Mouse (Mus musculus) left cerebral cortex, postnatal 25 days (tissue): ENCODE measurements around the gene Antxr1. TPM values are rescaled to one million over a fixed set of nuclear protein-coding genes. Genes with fewer than 3 reads are reported as not detected.

Experiments used
- DNase-seq, 2 experiments: peaks; one replicate each; pipeline ENCODE4 v3.0.0; 2022; ENCODE audit warnings: low spot score in 2 of 2, mixed read lengths in 1 of 2
- intact Hi-C: fragments of 180-260 bp; cut with DNase I; formaldehyde crosslinking; loops from one replicate; pipeline ENCODE4 v1.15.1; 2025
- total RNA-seq, 2 experiments: library from RNA; stranded (reverse); gene quantifications; 2 replicates each; pipeline ENCODE4 v1.2.3; 2021

Antxr1 gene
- total RNA-seq = 10 to 100 TPM; 13.5 to 14.7 TPM

- intact Hi-C loops = loop anchor here (1.0 to 5.0 kb wide), 2 partner anchors 52 to 234 kb away; partner anchors contain the start of gene Gkn3
- peak; percentile 58 to 60 for DNase-seq
Measured at GRCm38 (mm10) chr6:87335091-87335934, at the start of gene Antxr1. TSS of gene Antxr1 (minus strand) at chr6:87335821.

DNA sequence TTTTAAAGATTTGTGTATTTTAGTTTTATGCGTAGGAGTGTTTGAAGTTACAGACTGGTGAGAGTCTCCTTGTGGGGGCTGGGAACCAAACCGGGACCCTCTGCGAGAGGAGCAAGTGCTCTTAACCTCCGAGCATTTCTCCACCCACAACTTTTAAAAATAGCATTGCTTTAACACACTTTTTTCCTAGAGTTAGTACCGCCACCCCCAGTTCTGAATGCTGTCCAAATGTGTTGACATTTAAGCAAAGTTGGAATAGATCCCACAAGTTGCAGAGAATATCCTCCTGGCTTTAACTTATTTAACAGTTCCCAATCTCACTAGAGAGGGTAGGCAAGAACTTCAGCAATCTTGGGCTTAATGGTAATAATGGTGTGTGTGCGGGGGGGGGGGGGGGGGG lies 49.1 kb upstream of the Antxr1 start:
- intact Hi-C loops = loop anchor here (5.0 kb wide), 1 partner anchor 47 kb away; the partner anchor contains the start of gene Antxr1
- peak; percentile 35 to 68 for DNase-seq

- peak; percentile 32 for DNase-seq
- intact Hi-C loops = no loop called here
Measured at GRCm38 (mm10) chr6:87383926-87384691, 48.5 kb upstream of the Antxr1 start.

- DNase-seq = no peak
- intact Hi-C loops = no loop called here
Measured at GRCm38 (mm10) chr6:87373057-87373456, 37.4 kb upstream of the Antxr1 start, which contains the start of gene Gkn2. TSS of gene Gkn2 (plus strand) at chr6:87373357.

DNA sequence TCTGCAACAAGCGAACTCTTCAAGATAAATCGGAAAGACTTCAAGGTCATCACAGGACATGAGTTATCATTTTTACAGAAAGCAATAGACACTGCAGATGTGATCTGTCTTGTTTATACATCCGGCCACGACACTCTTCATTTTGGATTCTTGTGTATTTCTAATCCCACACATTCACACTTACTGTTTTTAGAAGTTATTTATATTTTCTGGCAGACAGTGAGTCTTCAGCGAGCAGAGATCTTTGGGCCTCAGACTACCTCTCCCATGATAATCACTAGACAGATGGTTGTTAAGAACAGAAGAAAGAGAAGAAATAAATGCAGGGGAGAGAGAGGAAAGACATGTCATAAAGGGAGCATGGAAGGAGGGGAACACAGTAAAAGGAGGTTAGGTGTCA lies 33.6 kb upstream of the Antxr1 start:
- intact Hi-C loops = loop anchor here (2.0 kb wide), 1 partner anchor 76 kb away; no protein-coding TSS in a partner anchor
- DNase-seq = peak; percentile 11 to 28

DNA sequence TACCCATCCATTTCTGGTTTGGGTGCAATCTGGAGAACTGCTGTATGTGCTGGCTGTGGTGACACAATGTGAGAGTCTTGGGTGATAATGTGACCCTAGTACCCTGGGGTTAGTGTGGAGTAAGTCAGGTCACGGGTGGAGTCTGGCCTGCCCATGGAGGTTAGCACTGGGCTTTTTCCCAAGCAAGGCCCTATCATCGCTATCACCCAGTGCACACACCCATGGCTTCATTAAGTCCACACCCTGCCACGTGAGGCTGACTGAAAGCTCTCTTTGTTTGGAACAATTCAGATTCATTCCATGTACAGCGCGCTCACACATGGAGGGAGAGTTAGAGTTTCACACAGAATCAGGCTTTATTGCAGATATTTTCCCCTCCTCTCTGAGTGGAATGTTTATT lies 18.8 kb upstream of the Antxr1 start:
- no peak for DNase-seq
- intact Hi-C loops = no loop called here

DNA sequence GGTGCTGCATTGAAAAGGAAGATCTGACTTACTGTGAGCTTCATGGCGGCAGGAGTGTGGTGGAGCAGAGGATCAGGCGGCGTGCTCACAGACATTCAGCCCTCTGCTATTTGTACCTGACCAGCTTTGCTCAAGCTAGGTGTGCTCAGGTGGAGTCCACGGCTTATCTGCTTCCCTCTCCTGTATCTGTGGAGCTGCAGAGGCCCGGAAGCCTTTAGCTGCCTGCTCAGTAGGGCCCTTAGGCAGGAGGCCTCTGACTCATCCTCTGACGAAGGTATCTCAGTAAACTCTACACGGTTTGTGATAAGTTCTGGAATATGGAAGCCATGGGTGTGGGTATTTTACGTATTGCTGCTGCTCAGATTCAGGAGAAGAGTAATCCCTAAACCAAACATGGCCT lies 15.2 kb upstream of the Antxr1 start, which contains the start of gene Gkn1:
Gene Gkn1, minus strand, starts transcription at position 114 of the 400 bp plus-strand sequence.
- intact Hi-C loops = no loop called here
- no peak for DNase-seq

GRCm38 (mm10) chr6:87335935-87336295 lies 294 bp upstream of the Antxr1 start:
- DNase-seq = no peak
- intact Hi-C loops = loop anchor here (1.0 to 5.0 kb wide), 2 partner anchors 51 to 235 kb away; partner anchors contain the start of gene Gkn3

DNA sequence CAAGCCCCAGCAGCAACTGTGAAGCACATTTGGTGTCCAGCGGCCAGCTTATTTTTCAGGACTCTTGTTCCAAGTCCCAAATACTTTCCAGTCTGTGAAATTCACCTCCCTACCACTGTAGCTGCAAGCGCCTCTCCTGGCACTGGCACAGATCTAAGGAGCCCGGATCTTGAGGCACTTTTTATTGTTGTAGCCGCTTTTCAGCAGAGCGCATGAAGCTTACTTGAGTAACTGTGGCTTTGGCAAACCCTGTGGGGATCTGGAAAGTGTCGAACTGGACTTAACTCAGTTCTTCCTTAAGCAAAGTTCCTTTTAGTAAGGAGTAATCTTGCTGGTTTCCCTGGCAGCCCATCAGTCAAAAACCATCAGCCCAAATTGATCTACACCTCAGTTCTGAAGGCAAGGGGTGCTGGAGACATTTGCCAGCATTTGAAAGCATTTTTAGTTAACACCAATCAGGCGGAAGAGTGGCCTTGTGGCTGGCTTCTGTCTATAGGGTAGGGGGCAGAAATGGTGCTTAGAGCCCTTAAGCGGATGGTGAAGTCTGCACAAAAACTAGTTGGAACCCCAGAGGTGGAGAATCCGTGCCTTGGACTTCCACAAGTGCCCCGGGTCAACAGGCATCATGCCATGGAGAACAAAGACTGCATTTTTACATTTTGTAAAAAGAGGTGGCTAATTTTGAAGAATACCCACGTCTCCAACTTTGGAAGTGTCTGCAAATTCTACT lies 1.1 kb downstream of the Antxr1 start:
- intact Hi-C loops = loop anchor here (1.0 to 5.0 kb wide), 3 partner anchors 53 to 233 kb away; partner anchors contain the start of gene Gkn3
- peak; percentile 38 to 79 for DNase-seq

DNA sequence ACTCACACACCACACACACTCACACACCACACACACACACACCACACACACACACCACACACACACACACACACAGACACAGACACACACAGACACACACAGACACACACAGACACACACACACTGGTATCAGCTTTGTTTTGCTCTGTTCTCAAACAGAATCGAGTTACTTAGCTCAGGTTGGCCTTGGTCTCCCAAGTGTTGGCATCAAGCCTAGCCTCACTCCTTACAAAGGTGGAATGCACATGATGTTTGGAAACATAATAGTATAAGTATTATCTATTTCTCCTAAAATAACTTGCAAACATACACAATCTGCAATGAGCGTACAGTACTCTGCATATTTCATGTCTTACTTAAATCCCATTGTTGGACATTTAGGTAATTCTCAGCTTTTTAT lies 3.2 kb downstream of the Antxr1 start:
- no peak for DNase-seq
- intact Hi-C loops = loop anchor here (5.0 kb wide), 1 partner anchor 75 kb away; no protein-coding TSS in a partner anchor

DNA sequence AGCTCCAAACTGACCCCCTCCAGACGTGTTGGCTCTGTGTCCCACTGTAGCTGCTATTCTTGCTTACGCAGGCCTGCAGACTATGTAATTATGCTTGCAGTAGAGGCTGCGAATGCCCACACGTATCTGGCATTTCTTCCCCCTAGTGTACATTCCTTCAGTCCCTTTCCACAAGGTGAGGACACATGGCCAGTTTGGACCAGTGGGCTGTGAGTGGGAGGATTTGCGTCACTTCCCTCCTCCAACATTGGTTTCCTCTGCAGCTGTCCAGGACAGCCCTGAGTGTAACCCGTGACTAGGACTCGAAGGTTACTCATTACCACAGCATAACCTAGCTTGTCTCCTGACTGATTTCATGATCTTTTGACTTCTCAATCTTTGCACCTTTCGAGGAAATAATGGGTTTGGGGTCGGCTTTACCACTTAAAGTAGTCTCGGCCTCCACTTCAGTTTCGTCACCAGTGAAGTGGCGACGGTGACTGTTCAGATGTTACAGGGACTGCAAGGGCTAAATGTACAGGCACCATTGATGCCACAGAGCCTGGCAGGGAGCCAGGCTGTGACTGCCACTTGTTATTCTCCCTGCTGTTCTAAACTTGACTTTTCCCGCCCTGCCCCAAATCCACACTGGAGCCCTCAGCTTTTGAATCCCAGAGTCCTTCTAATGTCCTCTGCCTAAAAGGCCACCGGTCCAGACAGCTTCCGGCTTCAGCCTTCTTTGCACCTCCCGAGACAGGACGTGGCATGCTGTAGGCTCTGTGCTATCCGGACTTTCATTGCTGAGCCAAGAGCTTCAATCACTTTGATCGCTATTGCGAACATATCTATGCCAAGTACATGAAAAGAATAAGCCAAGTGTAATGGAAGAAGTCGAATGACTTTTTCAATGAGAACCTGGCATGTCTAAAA lies 7.1 kb downstream of the Antxr1 start:
- DNase-seq = peak in 1 of 2 experiments; percentile 64
- intact Hi-C loops = no loop called here

- intact Hi-C loops = no loop called here
- no peak for DNase-seq
Measured at GRCm38 (mm10) chr6:87326932-87327331, 8.7 kb downstream of the Antxr1 start.

GRCm38 (mm10) chr6:87323381-87323780 lies 12.2 kb downstream of the Antxr1 start:
- no peak for DNase-seq

DNA sequence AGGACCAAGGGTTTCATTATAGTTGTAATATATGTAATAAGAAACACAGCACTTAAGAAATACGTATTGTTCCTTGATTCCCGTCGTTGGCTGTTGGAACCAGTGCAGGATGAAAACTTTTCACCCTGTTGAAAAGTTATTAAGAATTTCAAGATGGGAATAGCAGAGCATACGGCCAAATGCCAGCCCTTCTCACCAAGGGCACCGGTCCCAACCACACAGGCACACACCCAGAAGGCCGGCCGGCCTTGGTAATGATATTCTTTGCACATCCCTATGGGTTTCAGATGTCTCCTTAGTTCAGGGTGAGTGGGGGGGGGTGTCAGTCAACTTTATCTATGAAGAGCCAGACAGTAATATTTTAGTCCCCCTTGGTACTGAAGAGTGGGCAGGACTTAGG lies 17.0 kb downstream of the Antxr1 start:
- intact Hi-C loops = no loop called here
- no peak for DNase-seq

More at GRCm38 (mm10) chr6:87323381-87323780, 12.2 kb downstream of the Antxr1 start:
- intact Hi-C loops = loop anchor here (1.0 kb wide), 1 partner anchor 222 kb away; no protein-coding TSS in a partner anchor

GRCm38 (mm10) chr6:87316966-87317365 lies 18.7 kb downstream of the Antxr1 start:
- DNase-seq = no peak
- intact Hi-C loops = no loop called here

DNA sequence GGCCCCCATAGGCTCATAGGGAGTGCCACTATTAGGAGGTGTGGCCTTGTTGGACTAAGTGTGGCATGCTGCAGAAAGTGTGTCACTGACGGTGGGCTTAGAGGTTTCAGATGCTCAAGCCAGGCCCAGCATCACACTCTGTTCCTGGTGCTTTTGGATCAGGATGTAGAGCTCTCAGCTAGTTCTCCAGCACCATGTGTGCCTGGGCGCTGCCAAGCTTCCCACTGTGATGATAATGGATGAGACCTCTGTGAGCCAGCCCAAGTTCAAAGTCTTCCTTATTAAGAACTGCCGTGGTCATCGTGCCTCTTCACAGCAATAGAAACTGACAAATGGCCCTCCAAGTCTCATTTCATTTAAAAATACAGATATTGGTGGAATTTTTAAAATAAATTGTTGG lies 22.9 kb downstream of the Antxr1 start:
- DNase-seq = no peak

GRCm38 (mm10) chr6:87304486-87304885 lies 31.1 kb downstream of the Antxr1 start:
- intact Hi-C loops = no loop called here
- DNase-seq = no peak

More for the DNA sequence above, 22.9 kb downstream of the Antxr1 start:
- intact Hi-C loops = no loop called here

DNA sequence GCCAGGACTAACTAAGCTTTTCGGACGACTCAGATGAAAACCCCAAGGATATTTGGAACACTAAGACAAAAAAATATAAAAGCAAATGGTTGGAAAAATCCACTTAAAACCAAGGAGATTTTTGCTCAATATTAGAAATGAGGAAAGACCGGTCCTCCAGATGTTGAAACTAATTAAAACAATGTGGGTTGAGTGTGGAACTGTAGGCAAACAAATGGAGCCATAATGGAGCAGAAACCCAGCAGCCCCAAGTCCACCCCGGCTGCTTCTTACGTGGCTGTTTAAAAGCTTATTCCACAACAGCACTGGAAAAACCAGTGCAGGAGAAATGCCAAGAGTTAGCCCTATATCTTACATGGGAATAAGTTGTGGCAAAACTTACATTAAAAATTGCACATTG lies 32.9 kb downstream of the Antxr1 start:
- DNase-seq = no peak
- intact Hi-C loops = no loop called here
